Mouse (Mus musculus) adrenal gland, postnatal 14 days (tissue): ENCODE data around the gene Grin2b. TPM values are rescaled to one million over a fixed set of nuclear protein-coding genes. Genes with fewer than 3 reads are reported as not detected.
"Not testable (repeated sequence)": the region's sequence is repeated elsewhere in the genome, so short reads cannot be mapped to it uniquely, and the experiment has no call there.

Experiments
- DNase-seq: peaks from one replicate; pipeline ENCODE4 v3.0.0; 2021; ENCODE audit warnings: mixed read lengths
- microRNA-seq, 2 experiments: library from miRNA; unstranded; fragments of <30 nt; microRNA quantifications; one replicate each; pipeline ENCODE4 v1.2.0; 2021
- total RNA-seq: library from RNA; stranded (reverse); gene quantifications from 2 replicates; pipeline ENCODE4 v1.2.3, GENCODE M21; 2021

Grin2b gene
- total RNA-seq, 1 experiment from 2014 or later, result 0.11 TPM

DNA sequence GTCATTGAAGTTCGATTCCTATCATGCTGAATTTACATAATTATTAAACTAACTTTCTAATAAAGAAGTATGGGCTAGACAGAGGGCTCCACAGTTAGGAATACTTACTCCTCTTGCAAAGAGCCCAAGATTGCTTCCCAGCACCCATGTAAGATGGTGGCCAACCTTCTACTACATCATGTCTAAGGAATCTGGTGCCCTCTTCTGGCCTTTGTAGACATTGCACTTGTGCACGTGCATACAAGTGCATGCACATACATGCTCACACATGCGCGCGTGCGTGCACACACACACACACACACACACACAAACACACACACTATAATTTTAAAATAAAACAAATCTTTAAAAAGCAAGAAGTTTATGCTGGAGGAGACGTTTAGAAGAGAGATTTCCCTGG is 481.8 kb downstream of the Grin2b start:
- DNase-seq, result no peak

DNA sequence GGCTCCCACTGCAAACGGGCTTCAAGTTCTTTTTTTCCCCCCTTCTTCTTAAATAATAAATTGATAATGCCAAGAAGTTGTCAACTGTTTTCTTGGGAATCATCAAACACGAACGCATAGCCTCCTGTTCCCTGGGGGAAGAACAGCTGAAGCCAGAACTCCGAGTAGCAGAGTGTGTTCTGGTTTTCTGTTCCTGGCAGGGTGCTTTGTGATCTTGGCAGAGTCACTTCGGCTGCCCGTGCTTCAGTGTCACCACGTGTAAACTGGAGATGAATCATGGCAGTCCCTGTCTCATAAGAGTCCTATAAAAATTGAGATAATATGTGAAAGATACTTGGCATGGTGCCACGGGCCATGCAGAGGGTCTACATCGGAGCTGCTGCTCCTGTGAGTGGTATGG is 485.4 kb downstream of the Grin2b start:
- peak; percentile 16 for DNase-seq

DNA sequence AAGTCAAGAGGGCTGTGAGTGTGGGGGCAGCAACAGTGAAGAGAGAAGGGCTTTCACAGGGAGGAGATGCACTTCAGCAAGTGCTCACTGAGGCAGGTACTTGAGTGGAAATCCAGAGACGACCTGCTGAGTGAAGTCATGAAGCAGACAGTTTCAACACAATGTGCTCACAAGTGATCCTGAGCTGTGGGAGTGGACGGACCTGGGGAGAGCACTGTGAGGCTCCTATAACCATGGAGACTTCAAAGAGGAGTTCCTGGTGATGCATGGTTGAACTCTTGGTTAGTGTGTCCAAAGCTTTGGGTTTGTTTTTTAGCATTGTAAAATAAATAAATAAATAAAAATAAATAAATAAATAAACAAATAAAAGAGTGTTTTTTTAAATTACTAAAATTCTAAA is 489.1 kb downstream of the Grin2b start:
- no peak for DNase-seq

DNA sequence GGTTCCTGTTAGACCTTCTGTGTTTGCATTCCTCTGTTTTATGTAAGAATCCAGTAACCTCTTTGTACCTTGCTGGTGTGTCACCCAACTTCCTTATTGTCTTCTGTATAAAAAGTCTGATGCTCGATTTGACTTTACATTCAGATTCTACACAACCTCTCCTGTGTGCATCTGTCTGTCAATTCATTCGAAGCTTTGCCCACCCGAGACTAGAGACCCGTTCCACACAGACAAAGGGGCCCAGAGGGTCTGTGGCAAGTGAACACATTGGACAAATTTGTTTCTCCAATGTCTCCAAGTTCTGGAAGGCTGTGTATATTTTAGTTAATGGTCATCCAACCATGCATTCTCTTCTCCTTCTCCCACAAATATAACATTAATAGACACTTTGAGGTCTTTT is 491.9 kb downstream of the Grin2b start:
- DNase-seq, result not testable (repeated sequence)

DNA sequence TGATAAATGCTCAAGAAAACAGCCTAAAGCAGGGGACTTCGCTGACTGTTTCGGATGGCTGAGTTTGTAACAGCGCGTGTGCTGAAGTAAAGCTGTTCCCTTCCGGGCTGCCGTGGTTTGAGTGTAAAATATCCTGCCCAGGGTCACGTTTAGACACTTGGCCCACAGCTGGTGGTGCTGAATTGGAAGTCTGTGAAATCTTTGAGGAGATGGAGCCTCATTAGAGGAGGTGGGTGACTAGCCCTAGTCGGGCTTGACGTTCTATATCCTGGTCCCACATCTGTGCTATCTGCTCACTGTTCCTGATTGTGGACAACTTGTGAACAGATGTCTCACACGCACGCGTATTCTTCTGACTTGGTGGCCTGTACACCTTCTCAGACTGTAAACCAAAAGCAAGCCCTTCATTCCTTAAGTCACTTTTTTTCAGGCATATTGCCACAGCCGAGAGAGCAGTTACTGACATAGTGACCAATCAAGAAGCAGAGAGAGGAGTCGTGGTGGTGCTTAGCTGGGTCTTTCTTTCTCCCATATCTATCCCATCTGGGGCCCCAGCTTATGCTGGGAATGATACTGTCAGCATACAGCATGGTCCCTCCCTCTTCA is 493.1 kb downstream of the Grin2b start:
- no peak for DNase-seq

DNA sequence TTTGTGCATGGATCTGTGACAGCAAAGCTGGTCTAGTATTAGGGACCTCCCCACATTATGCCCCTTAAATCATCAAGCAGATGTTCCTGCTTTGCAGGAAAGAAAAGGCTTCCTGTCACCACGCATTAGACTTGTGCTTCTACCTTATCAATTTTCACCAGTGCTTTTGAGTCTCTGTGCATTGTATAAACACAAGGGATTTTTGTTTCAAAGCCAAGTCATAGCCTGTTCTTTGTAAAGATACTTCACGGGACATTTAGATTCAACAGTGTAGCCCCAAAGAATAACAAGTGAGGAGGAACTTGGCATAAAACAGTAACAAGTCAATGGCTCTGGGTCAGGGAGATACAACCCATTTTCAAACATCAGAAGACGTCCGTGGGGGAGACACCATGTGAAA is 498.9 kb downstream of the Grin2b start:
- no peak for DNase-seq

DNA sequence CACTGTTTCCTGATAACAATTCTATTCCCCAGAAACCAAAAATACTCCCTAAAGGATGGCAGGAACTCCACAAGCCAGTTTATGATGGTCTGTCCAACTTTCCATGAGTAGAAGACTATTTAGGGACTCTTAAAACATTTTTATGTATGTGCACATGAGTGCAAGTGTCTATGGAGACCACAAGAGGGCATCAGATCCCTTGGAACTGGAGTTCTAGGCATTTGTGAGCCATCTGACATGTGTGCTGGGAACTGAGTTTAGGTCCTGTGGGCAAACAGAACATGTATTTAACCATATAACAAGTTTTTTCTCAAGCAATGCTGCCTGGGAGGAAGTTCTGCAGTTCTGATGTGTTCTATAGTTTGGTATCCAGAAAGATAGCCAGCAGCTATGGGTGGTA is 501.3 kb downstream of the Grin2b start:
- no peak for DNase-seq

Small RNA genes within 50 kb of the gene (microRNA-seq; reads per million reads assigned to microRNA genes)
- gene Gm22892, result 0 reads per million in 2 experiments

Other genes starting within 250 kb of the Grin2b start
- not detected in 2 replicates for gene Gm8994, start 154.0 kb upstream of the Grin2b start, total RNA-seq
- gene E330021D16Rik, start 242.1 kb upstream of the Grin2b start, total RNA-seq, result not detected in 2 replicates